ENCODE assay signal across 12 mouse cellular contexts in genomic region chr10:95790771-95791426, GRCm38 (mm10). TPM values are rescaled to one million over a fixed set of nuclear protein-coding genes. Genes with fewer than 3 reads are reported as not detected.
DNase-seq lines count a peak whose midpoint lies in the region; ATAC-seq lines count a peak whose summit lies in the region.
"Had no signal": no experiment of that assay in that cellular context is flagged by ENCODE, and none has a peak within 500 bp of the region (broad histone marks: within the 10 kb centered on the region; RNA-seq: fewer than 3 reads in every experiment).

No protein-coding gene starts in this region.

- H3K27me3 ChIP-seq in intestine, embryonic 15.5 days (replicated peaks), result no peaks in the 10 kb centered on the region

- no peaks in the 10 kb centered on the region for H3K9me3 ChIP-seq in intestine, embryonic 15.5 days
- H3K9me3 ChIP-seq: heart, embryonic 10.5 days had no signal

- no peak overlapping the region for H3K27ac ChIP-seq in intestine, embryonic 15.5 days
- H3K27ac ChIP-seq: heart, embryonic 10.5 days had no signal

- DNase-seq in heart, adult 8-10 months (ENCODE audit: low spot score), result peak; percentile 41
- no peak for DNase-seq in heart, postnatal 10 days
- peak; percentile 30 for DNase-seq in right cerebral cortex, adult 18-20 months
- no peak for DNase-seq in right cerebral cortex, postnatal 14 days
- peak; percentile 26 to 64 for DNase-seq in cerebellum, postnatal 36 days
- DNase-seq in retina, postnatal 7 days (ENCODE audit: low read depth, low spot score), result peak; percentile 29
- no peak for DNase-seq in adrenal gland, postnatal 14 days
- DNase-seq: liver had no signal

- intact Hi-C loops in heart, postnatal 10 days (cut with DNase I), result no loop called here

- H3K4me1 ChIP-seq in intestine, embryonic 15.5 days (replicated peaks), result no peaks in the 10 kb centered on the region
- H3K4me1 ChIP-seq: heart, embryonic 10.5 days had no signal

- H3K4me3 ChIP-seq in intestine, embryonic 15.5 days (replicated peaks), result no peak overlapping the region
- H3K4me3 ChIP-seq: heart, embryonic 10.5 days had no signal

- no peak overlapping the region for H3K4me2 ChIP-seq in intestine, embryonic 15.5 days (replicated peaks)

- H3K9ac ChIP-seq in intestine, embryonic 15.5 days, result no peak overlapping the region

- WGBS in intestine, embryonic 15.5 days, result 75% methylated on average over 15 of the region's 15 CpGs

- ATAC-seq in intestine, embryonic 15.5 days, result no peak
- ATAC-seq: intestine, embryonic 16.5 days had no signal

- no peaks in the 10 kb centered on the region for H3K36me3 ChIP-seq in intestine, embryonic 15.5 days
- H3K36me3 ChIP-seq: heart, embryonic 10.5 days had no signal

RNA-seq across cellular contexts. Expression of gene Gm33543, which starts 51.8 kb away (rescaled TPM):
- 1 to 10 TPM; 2.6 to 5.4 (median 4.0) TPM for total RNA-seq in heart, adult 8-10 months (2022)
- total RNA-seq in heart, postnatal 10 days (2021), result 1 to 10 TPM in 1 of 2 experiments, under 1 TPM in 1; 0.64 to 1.6 TPM
- 0.23 and 0.93 TPM in 2 replicates for total RNA-seq in adrenal gland, postnatal 14 days (2021)
- polyA plus RNA-seq in intestine, embryonic 15.5 days (2015; fragmentation: Nextera tagmentation; extraction: Ambion mirVana), result not detected in 2 replicates
- total RNA-seq: layer of hippocampus, adult 8-10 months had no signal
- polyA plus RNA-seq: heart, embryonic 10.5 days; intestine, embryonic 16.5 days had no signal

Comparison
In these comparisons a context has a peak if more than half of its experiments do, and no peak if none do; other contexts are left out.
1. DNase-seq: peak in heart, adult 8-10 months (single experiment), right cerebral cortex, adult 18-20 months (single experiment), cerebellum, postnatal 36 days (2 of 2) and retina, postnatal 7 days (single experiment); none in heart, postnatal 10 days (0 of 2), right cerebral cortex, postnatal 14 days (single experiment) and adrenal gland, postnatal 14 days (single experiment).